Mouse (Mus musculus) forelimb bud, embryonic 11.5 days (tissue): ENCODE data around the gene Capn15.

Source experiments
- DNase-seq: peaks from one replicate; pipeline ENCODE4 v3.0.0-alpha.2; 2012; ENCODE audit warnings: low read depth, low spot score

Gene Capn15

DNA sequence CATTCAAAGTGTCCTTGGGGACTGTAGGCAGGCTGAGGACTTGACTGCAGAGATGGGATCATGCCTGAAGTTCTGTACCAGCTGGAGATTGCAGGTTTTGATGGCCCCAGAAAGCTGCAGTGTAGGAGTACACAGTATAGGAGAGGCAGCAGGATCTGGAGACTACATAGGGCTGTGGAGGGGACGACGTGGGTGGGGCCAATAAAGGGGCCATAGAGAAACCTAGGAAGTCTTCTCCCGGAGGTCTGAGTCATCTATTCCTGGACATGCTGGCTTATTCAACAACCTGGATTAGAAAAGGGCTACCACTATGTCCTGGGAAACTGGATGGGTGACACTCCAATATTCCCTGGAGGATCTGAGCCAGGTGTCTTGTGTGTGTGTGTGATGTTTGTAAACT is 29.9 kb downstream of the Capn15 start:
- DNase-seq = no peak

DNA sequence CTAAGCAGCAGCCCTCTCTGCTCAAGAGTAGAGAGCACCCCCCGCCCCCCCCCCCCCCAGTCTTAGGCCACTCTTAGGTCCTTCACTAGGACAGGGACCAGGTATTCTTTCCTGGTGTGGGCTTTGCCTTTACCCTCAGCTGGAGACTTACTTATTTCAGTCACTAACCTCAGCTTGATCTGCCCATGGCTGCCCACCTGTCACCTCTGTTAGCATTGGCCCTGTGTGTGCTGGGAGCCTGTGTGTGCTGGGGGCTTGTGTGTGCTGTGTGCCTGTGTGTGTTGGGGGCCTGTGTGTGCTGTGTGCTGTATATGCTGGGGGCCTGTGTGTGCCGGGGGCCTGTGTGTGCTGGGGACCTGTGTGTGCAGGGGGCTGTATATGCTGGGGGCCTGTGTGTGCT is 30.9 kb downstream of the Capn15 start:
- DNase-seq = no peak

DNA sequence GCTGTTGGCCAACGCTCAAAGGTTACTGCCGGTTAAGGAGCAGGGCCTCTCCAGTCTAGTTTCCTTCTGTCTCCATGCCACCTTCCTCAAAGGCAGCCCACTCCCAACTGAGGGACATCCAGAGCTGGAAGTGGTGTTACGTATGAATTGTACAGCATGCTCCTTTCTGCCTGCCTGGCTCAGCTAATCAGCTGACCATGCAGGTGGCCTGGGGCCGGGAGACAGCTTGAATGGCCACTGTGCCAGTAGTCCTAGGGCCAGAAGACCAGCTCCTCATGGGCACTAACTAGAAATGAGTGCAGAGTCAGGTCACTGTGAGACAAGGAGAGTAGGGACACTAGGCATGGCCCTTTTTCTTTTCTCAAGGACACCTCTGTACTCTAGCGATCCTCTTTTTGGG is 32.4 kb downstream of the Capn15 start:
- no peak for DNase-seq

- DNase-seq = no peak
Measured at GRCm38 (mm10) chr17:25951803-25952623, 33.6 kb downstream of the Capn15 start, which contains the start of gene A930017K11Rik. Gene A930017K11Rik (minus strand): TSS chr17:25952565.

DNA sequence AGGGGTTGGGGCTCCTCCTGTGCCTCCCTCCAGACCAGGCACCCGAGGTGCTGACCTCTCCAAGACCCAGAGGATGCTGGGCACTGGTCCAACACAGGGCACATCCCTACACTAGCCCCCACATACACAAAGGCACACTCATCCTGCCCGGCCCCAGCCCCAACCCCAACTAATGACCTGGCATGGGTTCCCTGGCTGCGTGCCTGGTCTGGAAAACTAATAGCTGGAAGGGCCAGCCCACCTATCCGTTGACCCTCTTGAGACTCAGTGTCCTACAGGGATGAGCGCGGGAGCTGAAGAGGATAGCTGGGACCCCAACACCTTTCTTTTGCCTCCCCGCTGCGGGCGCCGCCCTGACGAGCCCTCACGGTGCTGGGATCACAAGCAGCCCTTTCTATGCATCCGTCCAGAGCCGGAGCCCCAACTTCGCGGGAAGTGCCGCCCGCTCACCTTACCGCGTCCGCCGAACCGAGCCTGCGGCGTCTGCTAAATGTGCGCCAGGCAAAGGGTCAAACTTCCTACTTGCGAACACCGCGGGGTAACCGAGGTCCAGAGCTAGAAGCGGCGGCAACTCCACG is 34.3 kb downstream of the Capn15 start:
- no peak for DNase-seq

DNA sequence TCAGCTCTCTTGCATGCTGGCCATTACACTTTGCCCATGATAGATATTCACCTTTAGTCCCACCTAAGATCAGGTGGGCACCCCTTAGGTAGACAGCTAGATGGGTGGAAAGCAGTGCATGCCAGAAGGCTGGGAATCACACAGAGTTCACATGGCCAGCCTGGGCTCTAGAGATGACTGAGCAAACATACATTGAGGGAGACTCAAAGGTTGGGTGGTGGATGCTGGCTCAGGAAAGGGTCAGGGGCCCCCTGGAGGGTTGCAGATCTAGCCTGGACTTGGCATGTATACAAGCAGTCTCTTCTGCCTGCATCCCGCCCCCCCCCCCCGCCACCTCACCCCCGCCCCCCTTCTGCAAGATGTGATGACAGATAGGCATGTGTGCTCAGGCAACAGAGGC is 34.9 kb downstream of the Capn15 start:
- no peak for DNase-seq

DNA sequence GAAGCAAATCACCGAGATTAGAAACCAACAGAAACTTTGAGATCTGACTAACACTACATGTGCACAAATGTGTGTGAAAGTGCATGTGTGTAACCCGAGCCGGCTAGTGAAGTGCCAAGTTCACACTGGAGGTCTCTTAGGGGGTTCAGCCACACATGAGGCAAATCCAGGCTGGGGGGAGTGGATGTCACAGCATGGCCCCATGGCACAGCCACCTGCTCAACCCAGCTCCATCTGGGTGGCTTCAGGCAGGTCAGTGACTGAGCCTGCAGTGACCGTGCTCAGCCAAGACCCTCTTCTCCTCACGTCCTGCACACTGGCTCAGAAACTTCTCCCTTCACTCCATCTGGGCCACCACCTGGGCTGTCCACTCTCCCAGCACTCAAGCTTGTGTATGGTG is 35.6 kb downstream of the Capn15 start:
- no peak for DNase-seq

GRCm38 (mm10) chr17:25948051-25948450 is 37.5 kb downstream of the Capn15 start:
- no peak for DNase-seq

- DNase-seq = no peak
Measured at GRCm38 (mm10) chr17:25947576-25947975, 38.0 kb downstream of the Capn15 start.

DNA sequence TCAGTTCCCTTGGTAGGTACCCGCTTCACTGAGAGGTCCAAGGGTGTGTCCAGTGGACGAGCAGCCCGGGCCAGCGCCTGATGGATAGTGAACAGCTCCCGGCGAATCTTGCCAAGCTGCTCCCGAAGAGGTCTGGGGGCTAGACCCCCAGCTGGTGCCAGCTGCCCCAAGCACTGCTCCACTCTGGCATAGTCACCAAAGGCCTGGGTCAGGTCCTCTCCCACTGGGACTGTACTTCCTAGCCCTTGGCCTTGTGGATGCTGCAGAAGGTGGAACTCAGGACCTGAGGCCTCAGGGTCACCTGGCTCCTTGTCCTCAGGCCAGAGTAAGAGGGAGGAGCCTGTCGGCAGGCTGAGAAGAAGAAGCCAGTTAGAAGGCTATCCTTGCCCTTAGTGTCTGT is 38.7 kb downstream of the Capn15 start:
- no peak for DNase-seq

DNA sequence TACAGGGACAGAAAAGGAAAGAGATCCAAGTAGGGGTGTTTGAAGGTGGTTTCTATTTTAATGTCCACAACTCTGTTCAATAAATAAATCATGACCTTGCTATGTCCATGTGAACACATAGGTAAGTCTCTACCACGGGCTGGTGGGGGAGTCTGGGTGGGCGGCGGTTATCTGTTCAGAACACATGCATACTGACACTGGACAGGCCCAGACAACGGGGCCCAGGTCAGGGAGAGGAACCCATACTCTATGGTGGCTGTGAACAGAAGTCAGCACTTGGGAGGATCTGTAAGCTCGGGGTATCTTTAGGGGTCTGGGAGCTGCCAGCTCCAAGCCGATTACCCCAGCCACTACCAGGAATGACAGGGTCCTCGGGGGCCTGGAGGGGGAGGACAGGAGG is 39.2 kb downstream of the Capn15 start:
- no peak for DNase-seq

DNA sequence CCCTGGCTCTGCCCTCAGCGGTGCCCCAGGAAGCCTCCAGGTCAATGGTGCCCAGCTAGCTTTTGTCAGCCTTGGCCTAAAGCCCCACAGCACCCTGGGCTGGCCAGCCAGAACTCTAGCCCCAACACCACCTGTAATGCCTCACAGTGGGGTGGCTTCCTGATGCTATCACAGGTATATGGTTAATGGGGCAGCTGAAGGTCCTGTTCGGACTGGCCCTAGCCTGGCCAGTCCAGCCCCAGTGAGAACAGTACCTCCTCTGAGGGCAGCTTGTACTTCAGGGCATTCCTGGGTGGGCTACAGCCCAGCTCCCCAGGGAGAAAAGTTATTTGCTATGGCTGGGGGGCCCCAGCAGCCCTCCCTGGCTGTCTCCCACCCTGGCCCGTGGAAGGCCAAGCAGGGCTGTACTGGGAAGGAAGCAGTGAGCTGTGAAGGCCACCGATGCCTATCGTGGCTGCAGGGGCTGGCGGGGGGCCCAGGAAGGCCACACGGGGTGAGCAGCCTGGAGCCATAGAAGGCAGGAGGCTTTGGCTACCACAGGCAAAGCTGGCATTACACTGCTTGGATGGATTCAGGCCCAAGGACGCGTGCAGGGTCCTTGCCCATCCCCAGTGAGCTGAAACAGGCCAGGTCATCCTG is 40.0 kb downstream of the Capn15 start:
- no peak for DNase-seq

- DNase-seq = no peak
Measured at GRCm38 (mm10) chr17:25944366-25945163, 41.0 kb downstream of the Capn15 start, which contains the start of the genes Pigq and Nhlrc4. Gene Pigq (minus strand): TSS chr17:25944936. Gene Nhlrc4 (minus strand): TSS chr17:25944961.

GRCm38 (mm10) chr17:25943769-25944168 is 41.8 kb downstream of the Capn15 start:
- no peak for DNase-seq

GRCm38 (mm10) chr17:25943221-25943620 is 42.4 kb downstream of the Capn15 start:
- no peak for DNase-seq

GRCm38 (mm10) chr17:25942597-25943151 is 42.9 kb downstream of the Capn15 start:
- DNase-seq = no peak

GRCm38 (mm10) chr17:25941511-25942241 is 43.9 kb downstream of the Capn15 start:
- DNase-seq = peak; percentile 63

DNA sequence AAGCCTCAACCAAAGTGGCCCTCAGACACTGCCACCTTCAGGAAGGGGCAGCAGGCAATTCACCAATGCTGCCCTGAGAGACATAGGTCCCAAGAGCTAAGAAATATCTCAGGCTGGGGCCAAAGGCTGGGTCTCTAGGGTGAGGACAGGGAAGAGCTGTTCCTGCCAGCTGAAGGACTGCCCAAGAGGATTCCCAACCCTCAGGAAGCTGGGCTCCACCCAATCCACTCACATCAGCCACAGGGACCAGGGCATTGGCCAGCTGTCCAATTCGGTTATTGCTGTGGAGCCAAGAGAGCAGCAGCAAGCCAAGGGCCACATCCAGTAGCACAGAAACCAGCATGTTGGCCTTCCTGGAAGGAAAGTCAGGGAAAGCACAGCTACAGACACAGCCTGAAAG is 51.1 kb downstream of the Capn15 start:
- DNase-seq = no peak

DNA sequence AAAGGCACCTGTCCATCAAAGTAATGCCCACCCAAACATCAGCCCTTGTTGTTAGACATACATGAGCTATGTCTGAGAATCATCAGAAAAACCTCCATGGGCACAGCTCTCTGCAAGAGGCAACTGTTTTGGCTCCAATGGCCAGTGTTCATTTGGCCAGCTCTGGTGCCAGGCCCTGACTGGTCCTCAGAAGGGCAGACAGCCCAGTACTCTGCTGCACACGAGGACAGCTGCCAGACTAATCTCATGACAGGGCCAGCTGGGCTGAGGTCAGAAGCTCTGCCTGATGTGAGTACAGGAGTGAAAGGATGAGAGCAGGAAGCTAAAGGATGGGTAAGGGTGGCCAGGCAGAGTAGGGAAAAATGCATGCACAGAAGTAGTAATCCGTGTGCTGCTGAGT is 60.2 kb downstream of the Capn15 start:
- no peak for DNase-seq

DNA sequence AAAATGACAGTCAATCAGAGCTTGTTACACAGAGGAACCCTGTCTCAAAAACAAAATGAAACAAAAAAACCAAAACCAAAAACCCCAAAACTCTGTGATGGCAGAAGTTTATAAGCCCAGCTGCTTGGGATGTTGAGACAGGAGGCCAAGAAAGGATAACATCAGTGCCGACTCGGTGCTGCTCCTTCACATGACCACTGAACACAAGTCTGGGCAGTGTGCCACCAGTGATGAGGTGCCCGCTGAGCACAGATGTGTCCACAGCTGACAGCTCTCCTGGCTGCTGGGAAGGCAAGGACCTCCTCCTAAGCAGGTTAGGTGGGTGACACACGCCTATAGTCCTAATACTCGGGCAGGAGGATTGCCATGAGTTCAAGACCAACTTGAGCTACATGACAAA is 63.5 kb downstream of the Capn15 start:
- DNase-seq = no peak
